Mouse (Mus musculus) kidney, adult 2 months (tissue): Measurements from ENCODE around the gene Tmigd3.

Experiments used
- CTCF ChIP-seq: fragments of 200-500 bp; conservative IDR thresholded peaks from 2 replicates; pipeline ENCODE4 v1.5.1; 2011; ENCODE audit warnings: low read depth, mild to moderate bottlenecking, control low read depth, low read length, moderate library complexity, mixed read lengths; ENCODE audit not compliant: insufficient read depth, insufficient read length
- POLR2A ChIP-seq: fragments of 200-500 bp; IDR thresholded peaks from one replicate; pipeline ENCODE4 v1.6.1; 2011; ENCODE audit warnings: low read depth, low read length, control low read depth

DNA sequence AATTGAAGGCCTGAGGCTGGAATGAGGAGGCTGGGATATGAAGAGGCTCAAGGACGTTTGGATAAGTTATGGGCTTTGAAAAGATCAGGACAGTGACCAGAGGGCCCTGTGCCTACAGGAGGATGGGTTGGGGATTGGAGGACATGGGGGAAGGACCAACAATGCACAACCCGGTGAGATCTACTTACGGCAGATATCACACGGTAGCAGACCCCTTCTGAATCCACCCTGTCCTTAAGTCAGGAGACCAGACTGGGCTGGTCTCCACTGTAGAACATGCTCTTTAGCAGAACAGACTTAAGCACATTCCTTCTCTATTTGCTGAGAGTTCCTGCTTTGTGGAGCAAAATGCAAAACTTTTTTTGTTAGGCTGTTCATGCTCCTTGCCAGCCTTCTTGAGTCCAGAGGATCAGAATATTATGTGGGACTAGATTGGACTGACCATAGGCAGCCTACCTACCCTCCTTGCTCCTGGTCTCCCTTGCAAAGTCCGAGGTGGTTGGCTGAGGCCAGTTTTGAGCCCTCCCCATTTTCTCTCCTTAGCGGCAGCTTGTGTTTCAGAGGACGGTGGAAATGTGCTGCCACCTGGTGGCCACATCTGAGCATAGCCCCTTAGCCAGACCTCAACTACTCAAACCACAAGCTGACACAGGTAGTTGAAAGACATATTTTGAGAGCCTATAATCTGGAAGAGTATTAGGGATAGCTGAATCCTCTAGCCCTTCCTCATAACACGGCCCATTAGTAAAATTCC lies 28.9 kb downstream of the Tmigd3 start:
- TF ChIP-seq POLR2A (no peak), CTCF (peak; percentile 96)
